9 mouse cellular contexts compared by ENCODE assay signal in genomic region chr10:85388751-85389115, GRCm38 (mm10). TPM values are rescaled to one million over a fixed set of nuclear protein-coding genes. Genes with fewer than 3 reads are reported as not detected.
DNase-seq lines count a peak whose midpoint lies in the region; ATAC-seq lines count a peak whose summit lies in the region.
"Had no signal": no experiment of that assay in that cellular context is flagged by ENCODE, and none has a peak within 500 bp of the region (broad histone marks: within the 10 kb centered on the region; RNA-seq: fewer than 3 reads in every experiment).

No protein-coding gene starts in this region.

- H3K27ac ChIP-seq in forebrain, embryonic 11.5 days (ENCODE audit: low read depth, low read length), result no peak overlapping the region
- no peak overlapping the region for H3K27ac ChIP-seq in lung, embryonic 15.5 days

- 0 out of 2 replicates have a peak, but pooled peaks have one; percentile 17 for ATAC-seq in forebrain, embryonic 11.5 days (replicated peaks; ENCODE audit: low FRiP score)
- peak; percentile 42 for ATAC-seq in inflammation-experienced regulatory T-cells, adult 6 months
- ATAC-seq in lung, embryonic 15.5 days (ENCODE audit: borderline replicate concordance, extremely low read depth, low FRiP score, low TSS enrichment), result no peak
- no peak for ATAC-seq in erythroid progenitor cell, adult 5-6 weeks (replicated peaks; ENCODE audit: low FRiP score, poor library complexity, severe bottlenecking)

- H3K4me3 ChIP-seq in forebrain, embryonic 11.5 days (ENCODE audit: low read depth, low read length), result peak overlapping the region; percentile 57
- peak overlapping the region; percentile 60 for H3K4me3 ChIP-seq in lung, embryonic 15.5 days
- H3K4me3 ChIP-seq: erythroblast, embryonic 14.5 days had no signal

- peaks cover 8% of the 10 kb centered on the region for H3K4me1 ChIP-seq in forebrain, embryonic 11.5 days (replicated peaks; ENCODE audit: control insufficient read depth, insufficient read depth, low read length)
- H3K4me1 ChIP-seq in lung, embryonic 15.5 days, result peaks cover 18% of the 10 kb centered on the region

- DNase-seq in right cerebral cortex, adult 18-20 months, result peak; percentile 8
- DNase-seq in right cerebral cortex, adult 2 months (ENCODE audit: low spot score in 2 of 2), result no peak
- peak; percentile 9 to 18 for DNase-seq in adrenal gland, postnatal 4 days (ENCODE audit: low spot score in 2 of 2)
- peak; percentile 80 for DNase-seq in forebrain, embryonic 11.5 days (ENCODE audit: low spot score)
- peak; percentile 6 for DNase-seq in right cerebral cortex, postnatal 25 days

- H3K9ac ChIP-seq in forebrain, embryonic 11.5 days (ENCODE audit: low read length), result no peak overlapping the region; the same call in 1 of the 2 replicates
- H3K9ac ChIP-seq in lung, embryonic 15.5 days, result no peak overlapping the region

- H3K36me3 ChIP-seq in forebrain, embryonic 11.5 days (ENCODE audit: control insufficient read depth, insufficient read depth, low read length), result no peaks in the 10 kb centered on the region
- H3K36me3 ChIP-seq in lung, embryonic 15.5 days, result no peaks in the 10 kb centered on the region

- peaks cover 10% of the 10 kb centered on the region for H3K27me3 ChIP-seq in forebrain, embryonic 11.5 days (ENCODE audit: control insufficient read depth, insufficient read depth, low read length)
- peaks cover 31% of the 10 kb centered on the region for H3K27me3 ChIP-seq in lung, embryonic 15.5 days

- peak overlapping the region; percentile 96 for H3K4me2 ChIP-seq in forebrain, embryonic 11.5 days (ENCODE audit: low read depth, low read length, severe bottlenecking)
- H3K4me2 ChIP-seq in lung, embryonic 15.5 days, result peak overlapping the region; percentile 100

- H3K9me3 ChIP-seq in forebrain, embryonic 11.5 days (ENCODE audit: control insufficient read depth, low read length), result no peaks in the 10 kb centered on the region
- H3K9me3 ChIP-seq in lung, embryonic 15.5 days, result no peaks in the 10 kb centered on the region

- WGBS in forebrain, embryonic 11.5 days, result under 1% methylated on average over 9 of the region's 9 CpGs
- WGBS in lung, embryonic 15.5 days, result under 1% methylated on average over 9 of the region's 9 CpGs

RNA-seq across cellular contexts. Expression of gene Btbd11, which starts 2.1 kb away (rescaled TPM):
- total RNA-seq in adrenal gland, postnatal 4 days (2021), result 1 to 10 TPM; 8.6 to 9.0 TPM
- 6.5 and 7.4 TPM in 2 replicates for polyA plus RNA-seq in forebrain, embryonic 11.5 days (2014; fragmentation: Nextera tagmentation; extraction: Ambion mirVana)
- 1 to 10 TPM; 6.2 to 6.9 (median 6.6) TPM for polyA plus RNA-seq in inflammation-experienced regulatory T-cells, adult 6 months (2017; shearing (Covaris generic))
- 1.9 and 2.0 TPM in 2 replicates for polyA plus RNA-seq in lung, embryonic 15.5 days (2015; fragmentation: Nextera tagmentation; extraction: Ambion mirVana)
- total RNA-seq in erythroid progenitor cell, adult 5-6 weeks (2015; ENCODE audit: low replicate concordance), result 1.1 and 1.3 TPM in 2 replicates
- total RNA-seq in erythroid progenitor cell, adult 5-6 weeks (2017; ENCODE audit: low replicate concordance), result 1.1 TPM in 1 of 2 replicates, not detected in the other
- polyA plus RNA-seq: erythroblast, embryonic 14.5 days had no signal

Comparison
In these comparisons a context has a peak if more than half of its experiments do, and no peak if none do; other contexts are left out.
1. DNase-seq: peak in right cerebral cortex, adult 18-20 months (single experiment), adrenal gland, postnatal 4 days (2 of 2), forebrain, embryonic 11.5 days (single experiment) and right cerebral cortex, postnatal 25 days (single experiment); none in right cerebral cortex, adult 2 months (0 of 2).
2. ATAC-seq: peak in forebrain, embryonic 11.5 days (single experiment) and inflammation-experienced regulatory T-cells, adult 6 months (single experiment); none in lung, embryonic 15.5 days (single experiment) and erythroid progenitor cell, adult 5-6 weeks (single experiment).